Mouse (Mus musculus) spleen, adult 12 weeks (tissue): ENCODE data around the gene Sept8.

Experiments used
- DNase-seq: peaks from one replicate; pipeline ENCODE4 v3.0.0; 2022; ENCODE audit warnings: low spot score

Gene Sept8

DNA sequence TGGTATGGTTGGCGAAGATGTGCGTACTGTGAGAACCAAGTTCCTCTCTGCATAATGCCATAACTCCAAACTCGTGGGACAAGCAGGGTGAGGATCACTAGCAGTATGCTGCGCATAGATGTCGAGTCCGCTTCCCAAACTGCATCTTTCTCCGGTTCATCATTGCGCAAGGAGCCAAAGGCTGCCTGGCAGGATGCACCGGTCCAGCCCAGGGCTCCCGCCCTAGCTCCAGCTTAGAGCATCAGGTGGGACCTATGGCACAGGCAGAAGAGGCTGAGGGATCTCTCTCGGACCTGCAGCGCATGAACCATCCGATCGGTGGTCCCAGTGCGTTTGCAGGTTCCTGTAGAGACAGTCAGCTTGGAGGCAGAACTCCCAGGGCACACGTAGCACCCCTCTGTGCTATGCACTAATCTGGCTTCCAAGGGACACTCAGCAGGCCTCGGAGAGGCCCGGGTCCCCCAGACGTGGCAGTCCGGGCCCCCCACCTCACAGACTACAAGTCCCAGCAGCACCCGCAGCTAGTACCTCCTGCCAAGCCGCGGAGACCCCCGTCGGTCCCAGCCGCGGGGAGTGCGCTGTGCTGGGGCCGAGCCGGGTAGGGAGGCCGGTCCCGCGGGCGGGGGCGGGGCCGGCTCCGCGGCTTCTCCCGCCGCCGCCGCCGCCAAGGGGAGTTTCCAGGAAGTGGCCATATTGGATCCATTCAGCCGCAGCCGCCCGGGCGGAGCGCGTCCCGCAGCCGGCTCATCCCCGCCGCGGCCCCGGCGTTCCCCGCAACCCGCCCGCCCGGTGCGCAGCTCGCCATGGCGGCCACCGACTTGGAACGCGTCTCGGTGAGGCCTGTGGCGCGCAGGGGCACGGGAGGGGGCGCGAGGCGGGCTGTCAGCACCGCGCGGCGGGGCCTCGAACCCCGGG, at the start of gene Sept8:
Gene Sept8, plus strand, starts transcription at position 51 of the 915 bp plus-strand sequence.
- DNase-seq = peak; percentile 73

GRCm38 (mm10) chr11:53469294-53469967, 49.6 kb upstream of the Sept8 start:
- DNase-seq = no peak

DNA sequence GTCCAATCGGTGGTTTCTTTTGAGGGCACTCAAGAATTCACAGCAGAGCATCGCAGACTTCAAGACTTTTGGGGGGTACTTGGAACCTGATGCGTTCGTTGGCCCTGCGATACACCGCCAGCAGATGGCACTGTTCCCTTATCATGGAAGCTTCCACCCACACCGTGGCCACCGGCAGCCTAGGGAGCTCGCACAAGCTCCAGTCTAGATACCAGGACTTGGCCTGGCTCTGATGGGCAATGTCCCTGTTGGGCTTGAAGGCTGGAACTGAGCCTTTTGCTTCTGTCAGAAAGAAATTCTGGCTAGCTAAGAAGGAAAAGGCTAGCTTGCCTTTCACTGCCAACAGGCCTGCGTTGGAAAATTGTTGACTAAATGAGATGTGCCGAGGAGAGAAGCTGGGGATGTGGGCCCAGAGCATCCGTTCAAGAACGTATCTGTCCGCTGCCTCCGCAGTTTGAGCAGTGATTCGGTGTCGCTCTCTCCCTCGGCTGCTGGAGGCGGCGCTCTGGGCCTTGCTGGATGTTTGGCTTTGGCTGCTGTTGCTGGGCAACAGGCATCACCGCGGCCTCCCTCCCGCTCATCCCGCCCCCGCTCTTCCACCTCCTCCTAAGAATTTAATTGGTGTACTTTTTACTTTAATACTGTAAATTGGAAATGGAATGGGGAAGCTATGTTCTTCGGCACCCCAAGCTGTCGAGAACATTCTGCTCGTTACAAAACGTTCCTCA, 48.9 kb upstream of the Sept8 start, which contains the start of gene Gm9837:
Gene Gm9837, minus strand, starts transcription at position 512 of the 728 bp plus-strand sequence.
- DNase-seq = peak; percentile 75

DNA sequence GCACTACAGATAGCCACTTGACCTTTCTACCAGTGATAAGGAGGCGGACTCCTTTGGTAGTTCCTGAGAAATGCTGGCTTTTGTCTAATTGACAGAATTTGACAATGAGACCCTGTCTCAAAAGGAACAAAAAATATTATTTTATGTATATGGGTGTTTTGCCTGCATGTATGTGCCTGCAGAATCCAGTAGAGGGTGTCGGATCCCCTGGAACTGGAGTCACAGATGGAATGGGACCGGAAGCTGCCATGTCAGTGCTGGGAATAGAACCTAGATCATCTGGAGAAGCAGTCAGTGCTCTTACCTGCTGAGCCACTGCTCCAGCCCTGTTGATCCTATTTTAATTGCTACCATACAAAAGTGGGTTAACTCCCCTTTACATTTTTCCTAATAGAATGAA, 46.3 kb upstream of the Sept8 start:
- no peak for DNase-seq

GRCm38 (mm10) chr11:53475620-53476019, 43.4 kb upstream of the Sept8 start:
- DNase-seq = no peak

GRCm38 (mm10) chr11:53477833-53478232, 41.2 kb upstream of the Sept8 start:
- DNase-seq = no peak

DNA sequence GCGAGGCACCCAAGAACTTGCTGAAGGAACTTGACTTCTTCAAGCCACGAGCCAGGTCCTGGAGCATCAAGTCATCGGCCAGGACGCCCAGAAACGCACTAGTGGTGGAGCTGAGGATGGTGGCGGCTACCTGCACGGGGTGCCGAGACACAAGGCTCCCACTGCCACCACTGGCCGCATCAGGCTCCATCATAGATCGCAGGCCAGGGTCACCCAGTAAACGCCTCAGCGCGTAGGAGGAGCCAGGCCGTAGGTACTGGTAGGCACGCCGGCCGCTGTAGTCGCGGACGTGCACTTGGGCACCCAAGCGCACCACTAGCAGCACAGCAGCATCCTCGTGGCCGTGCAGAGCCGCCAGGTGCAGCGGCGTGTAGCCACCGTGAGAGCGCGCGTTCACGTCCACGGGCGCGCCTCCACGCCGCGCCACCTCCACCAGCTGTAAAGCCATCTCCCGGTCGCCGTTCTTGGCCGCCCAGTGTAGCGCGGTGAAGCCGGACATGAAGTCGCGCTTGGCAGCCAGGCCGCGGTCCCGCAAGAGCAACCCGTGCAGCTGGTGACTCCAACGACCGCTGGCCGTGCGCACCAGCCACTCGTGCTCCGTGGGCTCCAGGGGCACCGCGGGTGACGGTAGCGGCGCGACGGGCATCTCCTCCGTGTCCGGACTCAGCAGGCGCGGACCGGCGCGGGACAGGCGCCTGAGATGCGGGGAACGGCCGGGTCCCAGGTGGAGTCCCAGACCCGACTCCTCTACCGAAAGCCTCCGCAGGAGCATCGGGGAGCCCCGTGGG, 40.5 kb upstream of the Sept8 start:
- DNase-seq = peak; percentile 16

DNA sequence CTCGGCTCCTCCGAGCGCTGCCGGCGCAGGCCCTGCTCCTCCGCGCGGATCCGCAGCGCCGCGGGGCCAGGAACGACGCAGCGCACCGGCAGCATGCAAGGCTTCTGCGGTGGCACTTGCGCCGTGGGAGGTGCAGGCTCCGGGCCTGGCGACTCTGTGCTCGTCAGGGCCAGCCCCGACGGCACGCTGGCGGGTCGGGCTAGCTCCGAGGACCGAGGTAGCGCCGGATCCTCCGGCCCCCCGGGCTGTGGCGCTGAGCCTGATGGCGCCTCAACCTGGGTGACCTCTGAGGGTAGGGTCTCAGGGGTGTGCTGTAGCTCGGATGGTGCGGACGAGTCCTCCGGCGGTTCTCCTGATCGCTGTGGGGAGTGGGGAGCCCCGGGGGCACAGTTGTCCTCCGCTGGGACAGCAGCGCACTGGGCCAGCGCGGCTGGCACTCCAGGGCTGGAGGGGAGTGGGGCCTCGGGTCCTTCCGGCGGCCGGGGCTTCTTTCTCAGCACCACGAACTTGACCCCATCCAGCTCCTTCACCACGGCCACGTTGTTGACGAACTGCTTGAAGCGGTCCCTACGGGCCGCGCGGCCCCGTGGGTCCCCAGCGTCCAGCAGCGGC, 39.8 kb upstream of the Sept8 start:
- peak; percentile 27 for DNase-seq

- peak; percentile 54 for DNase-seq
Observed at GRCm38 (mm10) chr11:53479783-53480301, 39.2 kb upstream of the Sept8 start, which contains the start of the genes Gm9945 and Sowaha. Gm9945 (plus strand) TSS chr11:53480166. Sowaha (minus strand) TSS chr11:53480274.

- peak; percentile 59 for DNase-seq
Observed at GRCm38 (mm10) chr11:53481088-53481730, 37.8 kb upstream of the Sept8 start.

GRCm38 (mm10) chr11:53483159-53483891, 35.7 kb upstream of the Sept8 start:
- peak; percentile 55 for DNase-seq

DNA sequence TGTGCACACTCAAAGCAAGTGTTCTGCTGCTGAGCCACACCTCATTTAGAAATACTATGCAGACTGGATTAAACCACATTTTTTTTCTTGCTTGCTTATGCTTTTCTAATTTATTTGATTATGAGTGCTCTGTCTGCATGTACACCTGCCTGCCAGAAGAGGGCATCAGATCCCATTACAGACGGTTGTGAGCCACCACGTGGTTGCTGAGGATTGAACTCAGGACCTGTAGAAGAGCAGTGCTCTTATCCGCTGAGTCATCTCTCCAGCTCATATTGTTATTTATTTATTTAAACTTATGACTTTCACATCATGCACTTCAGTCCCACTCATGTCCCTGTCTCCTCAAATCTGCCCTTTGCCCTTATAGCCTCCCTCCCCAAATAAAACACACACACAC, 33.3 kb upstream of the Sept8 start:
- DNase-seq = no peak

DNA sequence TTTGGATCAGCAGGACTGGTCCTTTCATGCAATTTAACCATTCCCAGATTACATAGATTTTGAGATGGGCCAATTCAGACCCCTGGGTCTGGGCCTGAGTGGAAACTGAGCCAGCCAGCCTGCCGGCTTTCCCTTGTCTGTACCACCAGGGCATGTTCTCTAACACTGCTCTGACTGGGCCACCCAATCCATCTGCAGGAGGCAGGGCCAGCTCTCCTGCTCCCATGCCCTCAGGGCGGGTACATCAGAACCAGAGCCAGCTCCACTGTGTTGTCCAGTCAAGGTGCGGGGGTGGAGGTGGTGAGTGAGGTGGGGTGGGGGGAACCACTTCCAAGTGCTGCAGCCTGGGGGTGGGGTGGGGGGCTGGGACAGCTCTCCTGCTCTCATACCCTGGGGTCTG, 32.7 kb upstream of the Sept8 start:
- DNase-seq = no peak

DNA sequence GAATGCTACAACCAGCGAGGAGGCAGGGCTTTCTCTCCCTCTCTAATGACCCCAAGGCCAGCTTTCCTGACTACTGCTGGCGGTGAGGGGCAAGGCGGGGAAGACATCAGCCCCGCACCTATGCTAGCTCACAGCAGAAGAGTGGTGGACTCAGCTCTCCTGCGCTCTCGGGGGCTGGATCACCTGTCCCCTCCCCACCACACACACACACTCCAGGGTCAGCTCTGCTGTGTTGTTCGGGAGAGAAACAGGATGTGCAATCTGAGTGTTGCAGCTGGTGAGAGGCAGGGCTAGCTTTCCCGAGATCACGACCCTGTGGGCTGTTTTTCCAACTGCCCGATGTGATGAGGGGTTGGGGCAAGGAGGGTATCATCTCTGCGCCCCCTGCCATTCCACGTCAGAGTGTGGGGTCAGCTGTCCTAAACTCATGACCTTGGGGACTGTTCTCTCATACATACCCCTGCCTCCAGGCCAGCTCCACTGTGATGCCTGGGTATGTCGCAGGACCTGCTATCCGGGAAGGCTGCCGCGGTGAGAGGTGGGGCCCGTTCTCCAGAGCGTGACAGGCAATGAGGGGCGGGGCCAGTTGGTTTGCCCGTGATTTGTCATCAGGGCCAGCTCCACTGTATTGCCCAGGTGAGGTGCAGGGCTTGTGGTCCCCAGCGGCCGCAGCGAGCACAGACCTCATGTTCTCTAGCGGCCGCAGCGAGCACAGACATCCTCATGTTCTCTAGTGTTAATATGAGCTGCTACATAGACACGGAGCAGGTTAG, 32.0 kb upstream of the Sept8 start:
- no peak for DNase-seq

- DNase-seq = no peak
Observed at GRCm38 (mm10) chr11:53489007-53489406, 30.1 kb upstream of the Sept8 start.

- DNase-seq = no peak
Observed at GRCm38 (mm10) chr11:53489421-53489820, 29.6 kb upstream of the Sept8 start.

- DNase-seq = no peak
Observed at GRCm38 (mm10) chr11:53491954-53492401, 27.1 kb upstream of the Sept8 start.

- no peak for DNase-seq
Observed at GRCm38 (mm10) chr11:53493243-53493955, 25.7 kb upstream of the Sept8 start.
